Mouse (Mus musculus) cerebellum, adult 2 months (tissue): ENCODE measurements at regions not wholly inside any gene's neighbourhood (a gene's known extent, or its start where the extent isn't known, plus 50 kb on each side); places are given as distances from the start of the nearest gene placed in this dataset.

ENCODE experiments used
- CTCF ChIP-seq: fragments of 200-500 bp; IDR thresholded peaks from 2 replicates; pipeline ENCODE4 v1.5.1; 2011; ENCODE audit warnings: low read depth, mild to moderate bottlenecking, control low read depth, low read length, moderate library complexity, borderline replicate concordance; ENCODE audit not compliant: insufficient read depth
- POLR2A ChIP-seq: fragments of 200-500 bp; IDR thresholded peaks from 2 replicates; pipeline ENCODE4 v1.6.1; 2011; ENCODE audit warnings: low read length, control low read depth, borderline replicate concordance; ENCODE audit not compliant: insufficient read depth

- TF ChIP-seq CTCF, result no peak
- TF ChIP-seq POLR2A, result no peak
These were observed 787.0 kb downstream of the Rab28 start for GRCm38 (mm10) chr5:40920920-40921319.
